Mouse (Mus musculus) bone marrow macrophage, adult 2 months (primary cell): Measurements from ENCODE around the gene Adrb1.

Source experiments
- CTCF ChIP-seq: IDR thresholded peaks from 2 replicates; pipeline ENCODE4 v1.5.1; 2012; ENCODE audit warnings: low read depth, mild to moderate bottlenecking, low read length, moderate library complexity
- POLR2A ChIP-seq: IDR thresholded peaks from 2 replicates; pipeline ENCODE4 v1.6.1; 2012; ENCODE audit warnings: mild to moderate bottlenecking, low read depth, low read length, borderline replicate concordance

- no peak for TF ChIP-seq CTCF
- TF ChIP-seq POLR2A, result no peak
These were observed 24.6 kb downstream of the Adrb1 start for GRCm38 (mm10) chr19:56746618-56747017.
